Mouse (Mus musculus) liver, embryonic 14.5 days (tissue): ENCODE data around the gene Susd5. TPM values are rescaled to one million over a fixed set of nuclear protein-coding genes. Genes with fewer than 3 reads are reported as not detected.

Experiments
- ATAC-seq: fragments of 200-750 bp; cut with Nextera tagmentation; 2 replicates; pipeline ENCODE4 v1.8.0; 2017; ENCODE audit warnings: moderate number of reproducible peaks, mild to moderate bottlenecking, moderate library complexity; ENCODE audit not compliant: insufficient read depth
- DNase-seq, 3 experiments: peaks; one replicate each; pipeline ENCODE4 v3.0.0-alpha.2; 2012 to 2013; ENCODE audit warnings: low read depth in 3 of 3, low spot score in 3 of 3
- H3K27ac ChIP-seq: fragments of 300-500 bp; sonication (generic); 2 replicates; pipeline ENCODE4 v1.5.1; 2014; ENCODE audit warnings: moderate library complexity, mild to moderate bottlenecking, control low read depth, inconsistent platforms
- H3K27me3 ChIP-seq: fragments of 300-500 bp; sonication (generic); 2 replicates; pipeline ENCODE4 v1.6.1; 2014; ENCODE audit warnings: mild to moderate bottlenecking, low read length, moderate library complexity; ENCODE audit not compliant: control insufficient read depth, insufficient read depth
- H3K36me3 ChIP-seq: fragments of 300-500 bp; sonication (generic); replicated peaks from 2 replicates; pipeline ENCODE4 v1.6.1; 2014; ENCODE audit warnings: low read depth; ENCODE audit not compliant: control insufficient read depth, insufficient read depth
- H3K4me1 ChIP-seq, 2 experiments: fragments of 200-500 bp in 1 of 2; fragments of 300-500 bp in 1 of 2; sonication (generic) in 1 of 2; replicated peaks; 2 replicates each; pipeline ENCODE4 v1.6.1; 2012 to 2014; ENCODE audit warnings: antibody characterized with exemption in 1 of 2, inconsistent platforms in 1 of 2, low read length in 1 of 2; ENCODE audit not compliant: control insufficient read depth in 2 of 2, insufficient read depth in 2 of 2
- H3K4me2 ChIP-seq: fragments of 300-500 bp; sonication (generic); 2 replicates; pipeline ENCODE4 v1.6.1; 2014; ENCODE audit warnings: low read depth, mild to moderate bottlenecking, control low read depth, moderate library complexity
- H3K4me3 ChIP-seq, 2 experiments: fragments of 200-500 bp in 1 of 2; fragments of 300-500 bp in 1 of 2; sonication (generic) in 1 of 2; 2 replicates each; pipeline ENCODE4 v1.5.1; 2012 to 2014; ENCODE audit warnings: low read depth in 2 of 2, low read length in 2 of 2, mild to moderate bottlenecking in 2 of 2, control low read depth in 1 of 2, inconsistent platforms in 1 of 2, moderate library complexity in 1 of 2; ENCODE audit not compliant: insufficient read depth in 1 of 2
- H3K9ac ChIP-seq: fragments of 300-500 bp; sonication (generic); replicated peaks from 2 replicates; pipeline ENCODE4 v1.6.1; 2014; ENCODE audit warnings: mild to moderate bottlenecking, control low read depth, moderate library complexity
- H3K9me3 ChIP-seq: fragments of 300-500 bp; sonication (generic); 2 replicates; pipeline ENCODE4 v1.6.1; 2016; ENCODE audit warnings: low read length, mixed read lengths; ENCODE audit not compliant: control insufficient read depth
- CTCF ChIP-seq: IDR thresholded peaks from 2 replicates; pipeline ENCODE4 v1.5.1; 2016; ENCODE audit warnings: antibody characterized with exemption, low read depth, control low read depth
- EP300 ChIP-seq: IDR thresholded peaks from 2 replicates; pipeline ENCODE4 v1.6.1; 2016; ENCODE audit warnings: antibody characterized with exemption, low read depth
- WGBS: fragments of 180-500 bp; shearing (Covaris S2); extraction: QIAGEN DNeasy Blood & Tissue Kit; methylation state at CpG from one replicate; pipeline ENCODE4 v1.1.7; 2014; ENCODE audit not compliant: insufficient replicate concordance; 5-methylcytosine and 5-hydroxymethylcytosine counted together
- polyA plus RNA-seq, 2 experiments: library from polyadenylated mRNA; depleted of rRNA in 1 of 2; stranded (reverse) in 1 of 2; unstranded in 1 of 2; fragments of >200 nt; fragmentation: Nextera tagmentation in 1 of 2; extraction: Ambion mirVana in 1 of 2; gene quantifications; 2 replicates each; pipeline versions ENCODE4 v1.2.1 to v1.2.3; 2012 to 2014

Gene Susd5
- polyA plus RNA-seq, 2 experiments = 0.01 TPM; not detected in 1

DNA sequence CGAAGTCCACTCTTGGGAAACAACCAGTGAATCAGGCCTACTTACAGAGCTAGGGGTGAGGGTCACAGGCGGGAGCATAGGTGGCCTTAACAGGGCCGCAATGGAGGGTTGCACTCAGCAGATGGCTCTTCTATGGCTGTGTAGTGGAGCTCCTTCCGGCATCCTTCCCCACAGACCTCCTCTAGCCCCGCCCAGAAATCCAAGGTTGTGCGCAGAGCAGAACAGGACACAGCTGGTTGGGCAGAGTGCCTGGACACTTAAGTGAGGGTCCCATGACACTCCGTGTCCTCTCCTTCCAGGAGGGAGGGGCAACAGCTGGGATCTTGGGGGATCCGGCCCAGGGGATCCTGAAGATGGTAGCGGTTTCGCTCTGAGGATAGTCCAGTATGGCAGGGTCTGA lies 10.9 kb upstream of the Susd5 start, which contains the start of gene Fbxl2:
Gene Fbxl2, minus strand, starts transcription at position 164 of the 400 bp plus-strand sequence.
- no peaks in the 10 kb centered on the region for H3K9me3 ChIP-seq
- H3K4me1 ChIP-seq = no peaks in the 10 kb centered on the region
- no peak within 1 kb of the TSS for H3K4me3 ChIP-seq
- WGBS = 72% methylated on average over 10 of the region's 10 CpGs
- no peaks in the 10 kb centered on the region for H3K27me3 ChIP-seq
- H3K4me2 ChIP-seq = no peak within 1 kb of the TSS
- no peaks in the 10 kb centered on the region for H3K36me3 ChIP-seq
- H3K9ac ChIP-seq = no peak within 1 kb of the TSS
- ATAC-seq (no peak), DNase-seq (no peak)
- H3K27ac ChIP-seq = no peak within 1 kb of the TSS
- no peak for TF ChIP-seq CTCF
- no peak for TF ChIP-seq EP300

- DNase-seq (no peak), ATAC-seq (no peak)
- no peak overlapping the region for H3K4me3 ChIP-seq
- H3K4me1 ChIP-seq = no peaks in the 10 kb centered on the region
- H3K9ac ChIP-seq = no peak overlapping the region
- no peaks in the 10 kb centered on the region for H3K27me3 ChIP-seq
- H3K36me3 ChIP-seq = no peaks in the 10 kb centered on the region
- no peaks in the 10 kb centered on the region for H3K9me3 ChIP-seq
- WGBS = 67% methylated on average over 7 of the region's 7 CpGs
- no peak overlapping the region for H3K4me2 ChIP-seq
- no peak for TF ChIP-seq CTCF
- no peak for TF ChIP-seq EP300
- no peak overlapping the region for H3K27ac ChIP-seq
These were observed 10.3 kb upstream of the Susd5 start for GRCm38 (mm10) chr9:114046676-114047075.

DNA sequence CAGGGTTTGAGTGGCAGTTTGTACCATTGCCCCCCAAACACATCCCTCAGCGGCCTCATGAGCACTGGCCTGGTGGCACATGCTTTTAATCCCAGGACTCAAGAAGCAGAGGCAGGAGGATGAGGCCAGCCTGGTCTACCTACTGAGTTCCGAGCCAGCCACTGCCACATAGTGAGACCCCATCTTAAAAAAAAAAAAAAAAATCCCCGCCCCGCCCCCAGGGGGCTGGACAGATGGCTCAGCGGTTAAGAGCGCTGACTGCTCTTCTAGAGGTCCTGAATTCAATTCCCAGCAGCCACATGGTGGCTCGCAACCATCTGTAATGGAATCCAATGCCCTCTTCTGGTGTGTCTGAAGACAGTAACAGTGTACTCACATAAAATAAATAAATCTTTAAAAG lies 6.8 kb upstream of the Susd5 start:
- no peak for TF ChIP-seq CTCF
- TF ChIP-seq EP300 = no peak
- H3K9ac ChIP-seq = no peak overlapping the region
- no peaks in the 10 kb centered on the region for H3K9me3 ChIP-seq
- 65% methylated on average over 7 of the region's 7 CpGs for whole genome bisulfite sequencing
- no peak overlapping the region for H3K27ac ChIP-seq
- ATAC-seq = no peak
- H3K4me1 ChIP-seq = no peaks in the 10 kb centered on the region
- no peaks in the 10 kb centered on the region for H3K36me3 ChIP-seq
- no peak for DNase-seq
- no peak overlapping the region for H3K4me2 ChIP-seq
- H3K4me3 ChIP-seq = no peak overlapping the region
- H3K27me3 ChIP-seq = no peaks in the 10 kb centered on the region

GRCm38 (mm10) chr9:114050778-114051177 lies 6.2 kb upstream of the Susd5 start:
- no peak overlapping the region for H3K27ac ChIP-seq
- H3K4me1 ChIP-seq = no peaks in the 10 kb centered on the region
- no peak overlapping the region for H3K9ac ChIP-seq
- no peak overlapping the region for H3K4me2 ChIP-seq
- no peaks in the 10 kb centered on the region for H3K36me3 ChIP-seq
- peaks cover 3% of the 10 kb centered on the region for H3K27me3 ChIP-seq
- DNase-seq (no peak), ATAC-seq (no peak)
- H3K4me3 ChIP-seq = no peak overlapping the region
- no peak for TF ChIP-seq EP300
- TF ChIP-seq CTCF = no peak
- no peaks in the 10 kb centered on the region for H3K9me3 ChIP-seq
- WGBS = 68% methylated on average over 16 of the region's 16 CpGs

DNA sequence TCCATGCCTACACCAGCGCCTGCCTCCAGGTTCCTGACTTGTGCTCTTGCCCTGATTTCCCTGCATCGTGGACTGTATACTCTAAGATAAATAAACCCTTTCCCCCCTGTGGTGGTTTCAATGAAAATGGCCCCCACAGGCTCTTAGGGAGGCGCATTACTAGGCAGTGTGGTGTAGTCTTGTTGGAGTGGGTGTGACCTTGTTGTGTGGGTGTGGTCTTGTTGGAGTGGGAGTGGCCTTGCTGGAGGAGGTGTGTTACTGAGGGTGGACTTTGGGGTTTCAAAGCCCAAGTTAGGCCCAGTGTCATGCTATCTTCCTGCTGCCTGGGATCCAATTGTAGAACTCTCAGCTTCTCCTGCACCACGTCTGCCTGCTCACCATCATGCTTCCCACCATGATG lies 4.9 kb upstream of the Susd5 start:
- Histone ChIP-seq H3K4me1 (no peaks in the 10 kb centered on the region), H3K36me3 (no peaks in the 10 kb centered on the region), H3K4me3 (no peak overlapping the region), H3K9me3 (no peaks in the 10 kb centered on the region), H3K27ac (no peak overlapping the region), H3K9ac (no peak overlapping the region), H3K4me2 (no peak overlapping the region), H3K27me3 (peaks cover 15% of the 10 kb centered on the region)
- ATAC-seq (no peak), DNase-seq (no peak)
- TF ChIP-seq EP300 = no peak
- no peak for TF ChIP-seq CTCF
- 56% methylated on average over 4 of the region's 4 CpGs for WGBS

DNA sequence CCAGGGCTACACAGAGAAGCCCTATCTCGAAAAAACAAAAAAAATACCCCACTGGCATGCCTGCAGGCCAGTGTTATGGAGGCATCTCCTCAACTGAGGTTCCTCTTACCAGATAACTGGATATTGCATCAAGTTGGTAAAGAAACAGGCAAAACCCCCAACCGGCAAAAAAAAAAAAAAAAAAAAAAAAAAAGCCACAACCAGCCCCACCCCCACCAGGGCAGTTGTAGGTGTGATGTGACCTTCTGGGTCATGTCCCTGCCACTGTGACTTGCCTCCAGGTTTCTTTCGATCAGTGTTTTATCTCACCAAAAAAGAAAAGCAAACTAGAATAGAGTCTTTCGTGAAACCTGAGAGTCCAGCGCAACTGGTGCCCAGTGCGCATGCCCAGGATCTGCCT lies 4.1 kb upstream of the Susd5 start:
- no peaks in the 10 kb centered on the region for H3K4me1 ChIP-seq

More for the DNA sequence above, 4.1 kb upstream of the Susd5 start:
- Histone ChIP-seq H3K9me3 (no peaks in the 10 kb centered on the region), H3K36me3 (no peaks in the 10 kb centered on the region), H3K9ac (no peak overlapping the region), H3K27ac (no peak overlapping the region), H3K4me2 (no peak overlapping the region), H3K4me3 (no peak overlapping the region), H3K27me3 (peaks cover 23% of the 10 kb centered on the region)
- 50% methylated on average over 6 of the region's 6 CpGs for WGBS
- TF ChIP-seq CTCF (no peak), EP300 (no peak)
- DNase-seq (no peak), ATAC-seq (no peak)
